Mouse (Mus musculus) limb, embryonic 14.5 days (tissue): ENCODE data around the gene Chid1. TPM values are rescaled to one million over a fixed set of nuclear protein-coding genes. Genes with fewer than 3 reads are reported as not detected.
A peak's percentile ranks its signal among the peaks of the same experiment; 100 is the strongest.

Source experiments
- ATAC-seq: fragments of 200-750 bp; cut with Nextera tagmentation; 2 replicates; pipeline ENCODE4 v1.8.0; 2017; ENCODE audit warnings: low read depth, moderate number of reproducible peaks, moderate TSS enrichment; ENCODE audit not compliant: low FRiP score
- DNase-seq: peaks from one replicate; pipeline ENCODE4 v3.0.0-alpha.2; 2015; ENCODE audit warnings: low spot score
- H3K27ac ChIP-seq: fragments of 300-500 bp; sonication (generic); replicated peaks from 2 replicates; pipeline ENCODE4 v1.5.1; 2014; ENCODE audit warnings: low read depth, mild to moderate bottlenecking, low read length, moderate library complexity, mixed read lengths
- H3K27me3 ChIP-seq: fragments of 300-500 bp; sonication (generic); 2 replicates; pipeline ENCODE4 v1.6.1; 2014; ENCODE audit warnings: low read length, mixed read lengths; ENCODE audit not compliant: control insufficient read depth, insufficient read depth
- H3K36me3 ChIP-seq: fragments of 300-500 bp; sonication (generic); 2 replicates; pipeline ENCODE4 v1.6.1; 2014; ENCODE audit warnings: mild to moderate bottlenecking, low read length, moderate library complexity, mixed read lengths; ENCODE audit not compliant: control insufficient read depth, insufficient read depth
- H3K4me1 ChIP-seq: fragments of 300-500 bp; sonication (generic); 2 replicates; pipeline ENCODE4 v1.6.1; 2014; ENCODE audit warnings: antibody characterized with exemption, low read length, mixed read lengths; ENCODE audit not compliant: control insufficient read depth, insufficient read depth
- H3K4me2 ChIP-seq: fragments of 300-500 bp; sonication (generic); replicated peaks from 2 replicates; pipeline ENCODE4 v1.6.1; 2014; ENCODE audit warnings: low read depth, mild to moderate bottlenecking, low read length, moderate library complexity; ENCODE audit not compliant: severe bottlenecking
- H3K4me3 ChIP-seq: fragments of 300-500 bp; sonication (generic); replicated peaks from 2 replicates; pipeline ENCODE4 v1.5.1; 2014; ENCODE audit warnings: low read length
- H3K9ac ChIP-seq: fragments of 300-500 bp; sonication (generic); 2 replicates; pipeline ENCODE4 v1.6.1; 2014; ENCODE audit warnings: mild to moderate bottlenecking, low read depth, low read length, moderate library complexity; ENCODE audit not compliant: severe bottlenecking
- H3K9me3 ChIP-seq: fragments of 300-500 bp; sonication (generic); 2 replicates; pipeline ENCODE4 v1.6.1; 2016; ENCODE audit warnings: low read length; ENCODE audit not compliant: control insufficient read depth
- POLR2A ChIP-seq: fragments of 200-500 bp; IDR thresholded peaks from 2 replicates; pipeline ENCODE4 v1.8.0; 2012; ENCODE audit warnings: inconsistent platforms, mild to moderate bottlenecking, moderate library complexity, borderline replicate concordance; ENCODE audit not compliant: insufficient read depth, insufficient read length; ENCODE audit errors: extremely low read depth
- WGBS: fragments of 180-500 bp; shearing (Covaris S2); extraction: QIAGEN DNeasy Blood & Tissue Kit; methylation state at CpG from one replicate; pipeline ENCODE4 v1.1.7; 2014; 5-methylcytosine and 5-hydroxymethylcytosine counted together
- polyA plus RNA-seq, 2 experiments: library from polyadenylated mRNA; depleted of rRNA in 1 of 2; stranded (reverse) in 1 of 2; unstranded in 1 of 2; fragments of >200 nt; fragmentation: Nextera tagmentation in 1 of 2; extraction: Ambion mirVana in 1 of 2; gene quantifications; 2 replicates each; pipeline versions ENCODE4 v1.2.1 to v1.2.3; 2012 to 2014

Gene Chid1
- polyA plus RNA-seq, 2 experiments: 41.8 to 43.5 TPM

DNA sequence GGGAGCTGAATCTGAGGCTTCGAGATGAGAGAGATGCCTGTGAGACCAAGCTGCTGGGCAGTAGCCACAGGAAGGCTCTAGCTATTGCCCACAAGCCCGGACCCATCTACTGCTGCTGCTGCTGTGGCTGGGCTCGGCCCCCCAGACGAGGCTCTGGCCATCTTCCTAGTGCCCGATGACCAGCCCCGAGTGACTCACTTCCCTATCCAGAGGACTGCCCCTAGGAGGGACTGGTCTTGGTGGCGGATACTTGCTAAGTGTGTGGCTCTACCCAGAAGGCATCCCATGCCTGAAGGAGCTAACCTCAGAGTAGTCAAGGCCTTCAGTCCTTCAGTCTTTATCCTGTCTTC lies 73.6 kb downstream of the Chid1 start:
- H3K27me3 ChIP-seq: peaks cover 42% of the 10 kb centered on the region
- no peak overlapping the region for H3K27ac ChIP-seq
- no peak overlapping the region for H3K4me2 ChIP-seq
- peaks cover 48% of the 10 kb centered on the region for H3K4me1 ChIP-seq
- 82% methylated on average over 7 of the region's 7 CpGs for WGBS
- no peaks in the 10 kb centered on the region for H3K9me3 ChIP-seq
- DNase-seq: no peak
- ATAC-seq: no peak
- H3K9ac ChIP-seq: no peak overlapping the region
- no peak for TF ChIP-seq POLR2A
- H3K36me3 ChIP-seq: peaks cover 20% of the 10 kb centered on the region
- no peak overlapping the region for H3K4me3 ChIP-seq

DNA sequence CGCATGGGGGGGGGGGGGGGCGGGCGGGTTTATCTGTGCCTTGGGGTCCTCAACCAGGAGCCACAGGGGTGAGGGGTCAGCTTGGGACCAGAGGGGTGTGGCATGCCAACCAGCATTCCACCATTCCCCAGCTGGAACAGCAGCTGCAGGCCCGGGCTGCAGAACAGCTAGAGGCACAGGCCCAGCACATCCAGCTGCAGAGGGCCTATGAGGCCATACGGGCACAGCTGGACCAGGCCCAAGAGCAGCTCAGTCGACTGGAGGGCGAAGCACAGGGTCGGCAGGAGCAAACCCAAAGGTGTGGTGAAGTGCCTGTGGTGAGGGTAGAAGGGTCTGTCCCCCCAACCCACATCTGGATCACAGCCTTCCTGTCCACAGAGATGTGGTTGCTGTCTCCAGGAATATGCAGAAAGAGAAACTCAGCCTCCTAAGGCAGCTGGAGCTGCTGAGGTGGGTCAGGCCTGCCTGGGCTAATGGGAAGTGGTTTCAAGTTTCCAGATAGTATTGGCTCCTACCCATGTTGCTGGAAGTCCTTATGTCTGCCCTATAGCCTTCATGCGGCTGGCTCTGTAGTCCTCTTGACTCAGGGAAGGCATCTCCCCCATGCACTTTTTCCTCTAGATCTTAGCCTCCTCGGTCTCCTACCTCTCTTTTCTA lies 74.1 kb downstream of the Chid1 start:
- Histone ChIP-seq H3K27me3 (peaks cover 46% of the 10 kb centered on the region), H3K9ac (0 out of 2 replicates have a peak overlapping the region, but pooled peaks have one; percentile 31), H3K9me3 (no peaks in the 10 kb centered on the region), H3K27ac (0 out of 2 replicates have a peak overlapping the region, but pooled peaks have one; percentile 8), H3K4me3 (peak overlapping the region; percentile 26), H3K4me1 (peaks cover 48% of the 10 kb centered on the region), H3K4me2 (peak overlapping the region; percentile 48), H3K36me3 (peaks cover 15% of the 10 kb centered on the region)
- TF ChIP-seq POLR2A: no peak
- DNase-seq (no peak), ATAC-seq (no peak)
- 25% methylated on average over 7 of the region's 10 CpGs for WGBS

- peaks cover 9% of the 10 kb centered on the region for H3K36me3 ChIP-seq
- H3K4me3 ChIP-seq: peak overlapping the region; percentile 26
- H3K4me2 ChIP-seq: peak overlapping the region; percentile 48
- peaks cover 48% of the 10 kb centered on the region for H3K4me1 ChIP-seq
- no peak for TF ChIP-seq POLR2A
- WGBS: 12% methylated on average over 36 of the region's 38 CpGs
- H3K27ac ChIP-seq: no peak overlapping the region
- peaks cover 46% of the 10 kb centered on the region for H3K27me3 ChIP-seq
- H3K9me3 ChIP-seq: no peaks in the 10 kb centered on the region
- no peak for ATAC-seq
- 0 out of 2 replicates have a peak overlapping the region, but pooled peaks have one; percentile 31 for H3K9ac ChIP-seq
- DNase-seq: no peak
These were observed 75.0 kb downstream of the Chid1 start for GRCm38 (mm10) chr7:141464603-141465201.

- Histone ChIP-seq H3K27me3 (peaks cover 46% of the 10 kb centered on the region), H3K4me3 (peak overlapping the region; percentile 26), H3K9ac (no peak overlapping the region), H3K36me3 (peaks cover 3% of the 10 kb centered on the region), H3K9me3 (no peaks in the 10 kb centered on the region), H3K4me1 (peaks cover 43% of the 10 kb centered on the region), H3K4me2 (peak overlapping the region; percentile 48), H3K27ac (no peak overlapping the region)
- TF ChIP-seq POLR2A: no peak
- ATAC-seq (no peak), DNase-seq (no peak)
- 31% methylated on average over 12 of the region's 12 CpGs for WGBS
These were observed 75.6 kb downstream of the Chid1 start for GRCm38 (mm10) chr7:141463824-141464602.

- Histone ChIP-seq H3K27me3 (peaks cover 46% of the 10 kb centered on the region), H3K4me2 (no peak overlapping the region; the same call in 1 of the 2 replicates), H3K27ac (no peak overlapping the region), H3K36me3 (peaks cover 7% of the 10 kb centered on the region), H3K4me3 (peak overlapping the region; percentile 36), H3K4me1 (peaks cover 31% of the 10 kb centered on the region), H3K9ac (no peak overlapping the region), H3K9me3 (no peaks in the 10 kb centered on the region)
- no peak for DNase-seq
- WGBS: 11% methylated on average over 5 of the region's 5 CpGs
- no peak for ATAC-seq
- TF ChIP-seq POLR2A: no peak
These were observed 77.3 kb downstream of the Chid1 start for GRCm38 (mm10) chr7:141462333-141462821.
